Mouse (Mus musculus): ENCODE measurements around the gene Rora. TPM values are rescaled to one million over a fixed set of nuclear protein-coding genes. Genes with fewer than 3 reads are reported as not detected.
A peak's percentile ranks its signal among the peaks of the same experiment; 100 is the strongest.

Gene Rora
- polyA plus RNA-seq, 1 experiment from 2014 or later, result 23.1 TPM

GRCm38 (mm10) chr9:69183888-69184287 is 530.3 kb downstream of the Rora start:
- no peaks in the 10 kb centered on the region for H3K9me3 ChIP-seq (ENCODE audit: low read length)
- H3K4me1 ChIP-seq (ENCODE audit: insufficient read depth), result peaks cover 6% of the 10 kb centered on the region; the same call in 1 of the 2 replicates
- peak; percentile 98 for ATAC-seq
- H3K27ac ChIP-seq (ENCODE audit: low read depth), result peak overlapping the region; percentile 82
- WGBS (ENCODE audit: insufficient replicate concordance), result 54% methylated on average over 4 of the region's 4 CpGs
- no peak overlapping the region for H3K4me2 ChIP-seq (ENCODE audit: low read depth, low read length)
- H3K36me3 ChIP-seq (replicated peaks; ENCODE audit: insufficient read depth, low read length), result no peaks in the 10 kb centered on the region
- H3K9ac ChIP-seq (replicated peaks), result no peak overlapping the region
- H3K27me3 ChIP-seq (ENCODE audit: insufficient read depth, low read length), result no peaks in the 10 kb centered on the region
- TF ChIP-seq CTCF (IDR thresholded peaks at IDR 0.05; ENCODE audit: low read depth) (no peak), EP300 (IDR thresholded peaks at IDR 0.05; ENCODE audit: low read depth) (peak; percentile 72)
- no peak overlapping the region for H3K4me3 ChIP-seq (ENCODE audit: low read depth, low read length)
- peak; percentile 49 for DNase-seq

- Histone ChIP-seq H3K27ac (ENCODE audit: low read depth) (no peak overlapping the region), H3K36me3 (replicated peaks; ENCODE audit: insufficient read depth, low read length) (no peaks in the 10 kb centered on the region), H3K27me3 (ENCODE audit: insufficient read depth, low read length) (no peaks in the 10 kb centered on the region), H3K9me3 (ENCODE audit: low read length) (no peaks in the 10 kb centered on the region), H3K4me3 (ENCODE audit: low read depth, low read length) (no peak overlapping the region), H3K4me2 (ENCODE audit: low read depth, low read length) (no peak overlapping the region), H3K9ac (replicated peaks) (no peak overlapping the region), H3K4me1 (ENCODE audit: insufficient read depth) (no peaks in the 10 kb centered on the region)
- no peak for DNase-seq
- WGBS (ENCODE audit: insufficient replicate concordance), result 44% methylated on average over 1 of the region's 1 CpGs
- ATAC-seq, result no peak
- TF ChIP-seq EP300 (IDR thresholded peaks at IDR 0.05; ENCODE audit: low read depth), result no peak
These were observed 537.1 kb downstream of the Rora start for GRCm38 (mm10) chr9:69190726-69191125.

GRCm38 (mm10) chr9:69192446-69192845 is 538.9 kb downstream of the Rora start:
- H3K9ac ChIP-seq (replicated peaks), result no peak overlapping the region
- H3K4me2 ChIP-seq (ENCODE audit: low read depth, low read length), result no peak overlapping the region
- no peaks in the 10 kb centered on the region for H3K36me3 ChIP-seq (replicated peaks; ENCODE audit: insufficient read depth, low read length)
- H3K9me3 ChIP-seq (ENCODE audit: low read length), result no peaks in the 10 kb centered on the region
- H3K4me1 ChIP-seq (ENCODE audit: insufficient read depth), result no peaks in the 10 kb centered on the region
- no peaks in the 10 kb centered on the region for H3K27me3 ChIP-seq (ENCODE audit: insufficient read depth, low read length)
- H3K27ac ChIP-seq (ENCODE audit: low read depth), result no peak overlapping the region
- no peak overlapping the region for H3K4me3 ChIP-seq (ENCODE audit: low read depth, low read length)
- WGBS (ENCODE audit: insufficient replicate concordance), result 76% methylated on average over 8 of the region's 8 CpGs
- no peak for DNase-seq
- ATAC-seq, result peak; percentile 40; the same call in 1 of the 2 replicates
- no peak for TF ChIP-seq EP300 (IDR thresholded peaks at IDR 0.05; ENCODE audit: low read depth)
- TF ChIP-seq CTCF (IDR thresholded peaks at IDR 0.05; ENCODE audit: low read depth), result no peak

GRCm38 (mm10) chr9:69194638-69195605 is 541.3 kb downstream of the Rora start:
- H3K9ac ChIP-seq (replicated peaks), result no peak overlapping the region
- H3K9me3 ChIP-seq (ENCODE audit: low read length), result no peaks in the 10 kb centered on the region
- DNase-seq (no peak), ATAC-seq (no peak)
- H3K27me3 ChIP-seq (ENCODE audit: insufficient read depth, low read length), result no peaks in the 10 kb centered on the region
- no peak overlapping the region for H3K27ac ChIP-seq (ENCODE audit: low read depth)
- WGBS (ENCODE audit: insufficient replicate concordance), result 62% methylated on average over 13 of the region's 13 CpGs
- TF ChIP-seq EP300 (IDR thresholded peaks at IDR 0.05; ENCODE audit: low read depth), result no peak
- TF ChIP-seq CTCF (IDR thresholded peaks at IDR 0.05; ENCODE audit: low read depth), result no peak
- H3K4me1 ChIP-seq (ENCODE audit: insufficient read depth), result no peaks in the 10 kb centered on the region
- no peaks in the 10 kb centered on the region for H3K36me3 ChIP-seq (replicated peaks; ENCODE audit: insufficient read depth, low read length)
- H3K4me2 ChIP-seq (ENCODE audit: low read depth, low read length), result no peak overlapping the region
- H3K4me3 ChIP-seq (ENCODE audit: low read depth, low read length), result no peak overlapping the region

- H3K36me3 ChIP-seq (replicated peaks; ENCODE audit: insufficient read depth, low read length), result no peaks in the 10 kb centered on the region
- no peaks in the 10 kb centered on the region for H3K27me3 ChIP-seq (ENCODE audit: insufficient read depth, low read length)
- TF ChIP-seq EP300 (IDR thresholded peaks at IDR 0.05; ENCODE audit: low read depth) (no peak), CTCF (IDR thresholded peaks at IDR 0.05; ENCODE audit: low read depth) (no peak)
- no peak overlapping the region for H3K27ac ChIP-seq (ENCODE audit: low read depth)
- no peak overlapping the region for H3K9ac ChIP-seq (replicated peaks)
- H3K4me2 ChIP-seq (ENCODE audit: low read depth, low read length), result no peak overlapping the region
- ATAC-seq, result no peak
- 77% methylated on average over 5 of the region's 5 CpGs for WGBS (ENCODE audit: insufficient replicate concordance)
- no peak for DNase-seq
- H3K4me1 ChIP-seq (ENCODE audit: insufficient read depth), result no peaks in the 10 kb centered on the region
- no peak overlapping the region for H3K4me3 ChIP-seq (ENCODE audit: low read depth, low read length)
- no peaks in the 10 kb centered on the region for H3K9me3 ChIP-seq (ENCODE audit: low read length)
These were observed 560.2 kb downstream of the Rora start for GRCm38 (mm10) chr9:69213796-69214195.

- no peak overlapping the region for H3K27ac ChIP-seq (ENCODE audit: low read depth)
- no peaks in the 10 kb centered on the region for H3K36me3 ChIP-seq (replicated peaks; ENCODE audit: insufficient read depth, low read length)
- H3K4me1 ChIP-seq (ENCODE audit: insufficient read depth), result no peaks in the 10 kb centered on the region
- DNase-seq (no peak), ATAC-seq (no peak)
- no peak overlapping the region for H3K4me2 ChIP-seq (ENCODE audit: low read depth, low read length)
- H3K9me3 ChIP-seq (ENCODE audit: low read length), result no peaks in the 10 kb centered on the region
- no peak overlapping the region for H3K4me3 ChIP-seq (ENCODE audit: low read depth, low read length)
- H3K9ac ChIP-seq (replicated peaks), result no peak overlapping the region
- H3K27me3 ChIP-seq (ENCODE audit: insufficient read depth, low read length), result no peaks in the 10 kb centered on the region
- no peak for TF ChIP-seq EP300 (IDR thresholded peaks at IDR 0.05; ENCODE audit: low read depth)
- TF ChIP-seq CTCF (IDR thresholded peaks at IDR 0.05; ENCODE audit: low read depth), result no peak
- WGBS (ENCODE audit: insufficient replicate concordance), result 54% methylated on average over 3 of the region's 3 CpGs
These were observed 571.3 kb downstream of the Rora start for GRCm38 (mm10) chr9:69224841-69225240.
